11 mouse cellular contexts compared by ENCODE assay signal in the genomic region with DNA sequence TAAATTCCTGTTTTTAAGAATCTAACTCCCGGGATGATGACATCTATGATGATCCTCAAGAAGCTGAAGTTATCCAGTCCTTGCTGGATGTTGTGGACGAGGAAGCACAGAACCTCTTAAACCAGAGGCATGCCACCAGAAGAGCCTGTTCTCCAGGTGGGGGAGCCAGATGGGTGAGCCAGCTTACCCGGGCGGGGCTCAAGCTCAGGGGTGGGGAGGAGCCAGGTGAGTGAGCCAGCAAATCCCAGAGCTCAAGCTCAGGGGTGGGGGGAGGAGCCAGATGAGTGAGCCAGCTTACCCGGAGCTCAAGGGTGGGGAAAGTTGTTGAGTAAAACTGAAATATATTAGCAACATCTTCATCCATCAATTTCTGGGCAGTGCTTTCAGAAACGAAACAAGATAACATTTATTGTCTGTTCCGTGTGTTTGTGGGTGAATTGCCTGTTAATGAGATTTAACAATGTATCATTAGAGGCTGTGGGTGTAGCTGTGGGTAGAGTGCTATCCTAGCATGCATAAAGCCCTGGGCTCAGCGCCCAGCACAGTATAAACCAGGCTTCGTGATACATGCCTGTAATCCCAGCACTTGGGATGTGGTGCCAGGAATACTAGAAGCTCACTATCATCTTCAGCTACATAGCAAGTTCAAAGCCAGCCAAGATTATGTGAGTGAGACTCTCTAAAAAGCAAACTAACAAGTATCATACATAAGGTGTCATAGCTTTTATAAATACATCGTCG. TPM values are rescaled to one million over a fixed set of nuclear protein-coding genes. Genes with fewer than 3 reads are reported as not detected.
DNase-seq lines count a peak whose midpoint lies in the region; ATAC-seq and TF ChIP-seq lines count a peak whose summit lies in the region.
"Had no signal": no experiment of that assay in that cellular context is flagged by ENCODE, and none has a peak within 500 bp of the region (broad histone marks: within the 10 kb centered on the region; RNA-seq: fewer than 3 reads in every experiment).

No protein-coding gene starts in this region.

- no peaks in the 10 kb centered on the region for H3K36me3 ChIP-seq in forebrain, embryonic 16.5 days (ENCODE audit: control insufficient read depth, insufficient read depth)
- H3K36me3 ChIP-seq in stomach, embryonic 14.5 days (ENCODE audit: control insufficient read depth, insufficient read depth, low read length): peaks cover 13% of the 10 kb centered on the region

- WGBS in lung, adult 2 months: 57% methylated on average over 11 of the region's 11 CpGs
- 67% methylated on average over 11 of the region's 11 CpGs for WGBS in forebrain, embryonic 16.5 days
- WGBS in stomach, embryonic 14.5 days: 70% methylated on average over 11 of the region's 11 CpGs

- H3K4me1 ChIP-seq in lung, adult 2 months (ENCODE audit: control insufficient read depth, insufficient read depth, low read length): no peaks in the 10 kb centered on the region
- H3K4me1 ChIP-seq in forebrain, embryonic 16.5 days (replicated peaks; ENCODE audit: control insufficient read depth, insufficient read depth, low read length): no peaks in the 10 kb centered on the region
- H3K4me1 ChIP-seq in stomach, embryonic 14.5 days (ENCODE audit: control insufficient read depth, insufficient read depth, low read length): no peaks in the 10 kb centered on the region

- H3K27ac ChIP-seq in forebrain, embryonic 16.5 days (ENCODE audit: low read length): no peak overlapping the region
- H3K27ac ChIP-seq in stomach, embryonic 14.5 days (ENCODE audit: low read length): no peak overlapping the region
- H3K27ac ChIP-seq: hindbrain, postnatal 0 days had no signal

- no peaks in the 10 kb centered on the region for H3K27me3 ChIP-seq in forebrain, embryonic 16.5 days (replicated peaks; ENCODE audit: control insufficient read depth, insufficient read depth, low read length)
- H3K27me3 ChIP-seq in stomach, embryonic 14.5 days (ENCODE audit: control insufficient read depth, insufficient read depth, low read length): no peaks in the 10 kb centered on the region

- DNase-seq in lung, adult 18-20 months: peak; percentile 51 to 68
- no peak for DNase-seq in lung, adult 2 months
- DNase-seq in Muller cell, postnatal 12 days (ENCODE audit: inconsistent ontology term): peak; percentile 20
- DNase-seq in embryo, embryonic 10 days (ENCODE audit: low spot score): no peak
- DNase-seq in heart, adult 18-20 months: no peak
- DNase-seq: gastrocnemius, postnatal 10 days; midbrain, embryonic 14.5 days had no signal

- H3K9ac ChIP-seq in forebrain, embryonic 16.5 days (replicated peaks; ENCODE audit: low read depth, low read length): no peak overlapping the region
- no peak overlapping the region for H3K9ac ChIP-seq in stomach, embryonic 14.5 days (replicated peaks; ENCODE audit: low read depth, low read length)

- no peak for TF ChIP-seq CTCF in lung, adult 2 months (IDR thresholded peaks at IDR 0.05; ENCODE audit: insufficient read depth, low read length)

- no peak overlapping the region for H3K4me2 ChIP-seq in forebrain, embryonic 16.5 days (ENCODE audit: low read length)
- no peak overlapping the region for H3K4me2 ChIP-seq in stomach, embryonic 14.5 days (replicated peaks; ENCODE audit: low read depth, low read length)

- ATAC-seq in forebrain, embryonic 16.5 days: peak; percentile 69
- ATAC-seq in stomach, embryonic 14.5 days (ENCODE audit: insufficient number of reproducible peaks, insufficient read depth, low FRiP score, low read depth): peak; percentile 67; the same call in 1 of the 2 replicates
- ATAC-seq: hindbrain, postnatal 0 days had no signal

- no peaks in the 10 kb centered on the region for H3K9me3 ChIP-seq in forebrain, embryonic 16.5 days (ENCODE audit: control insufficient read depth, low read length)
- H3K9me3 ChIP-seq in stomach, embryonic 14.5 days (ENCODE audit: control insufficient read depth, low read depth, low read length): no peaks in the 10 kb centered on the region

- no peak overlapping the region for H3K4me3 ChIP-seq in lung, adult 2 months (replicated peaks; ENCODE audit: extremely low read depth, low read depth, low read length)
- no peak overlapping the region for H3K4me3 ChIP-seq in forebrain, embryonic 16.5 days (replicated peaks; ENCODE audit: low read length)
- no peak overlapping the region for H3K4me3 ChIP-seq in stomach, embryonic 14.5 days (ENCODE audit: low read depth, low read length)

- no peak for TF ChIP-seq POLR2A in lung, adult 2 months (IDR thresholded peaks at IDR 0.05; ENCODE audit: borderline replicate concordance, extremely low read depth, low read depth, low read length)

RNA-seq across cellular contexts. Expression of a gene that starts 49.4 kb away (rescaled TPM):
- polyA plus RNA-seq in lung, adult 2 months (2012; rRNA removed): 18.7 and 20.6 TPM in 2 replicates
- not detected in 2 replicates for polyA plus RNA-seq in forebrain, embryonic 16.5 days (2015; fragmentation: Nextera tagmentation; extraction: Ambion mirVana)
- polyA plus RNA-seq in stomach, embryonic 14.5 days (2014; fragmentation: Nextera tagmentation; extraction: Ambion mirVana): 0.49 and 0.84 TPM in 2 replicates
- total RNA-seq in heart, adult 18-20 months (2021): 10 to 100 TPM in 1 of 2 experiments, 1 to 10 TPM in 1; 8.2 to 10.1 TPM
- polyA plus RNA-seq: cortical plate, adult 2 months had no signal

Comparison
In these comparisons a context has a peak if more than half of its experiments do, and no peak if none do; other contexts are left out.
1. DNase-seq: peak in lung, adult 18-20 months (2 of 2) and Muller cell, postnatal 12 days (single experiment); none in lung, adult 2 months (single experiment), embryo, embryonic 10 days (single experiment) and heart, adult 18-20 months (0 of 2).
2. RNA of a gene that starts 49.4 kb away (polyA plus RNA-seq): 18.7 to 20.6 TPM in lung, adult 2 months; 0.49 to 0.84 TPM in stomach, embryonic 14.5 days and not detected in forebrain, embryonic 16.5 days; every median in the first group is over 10 times any median in the second.